Mouse (Mus musculus) ES-Bruce4 (cell line): ENCODE measurements around the gene Rnps1.

Experiments
- CTCF ChIP-seq: IDR thresholded peaks from one replicate; pipeline ENCODE4 v1.8.1; 2011; ENCODE audit warnings: low read depth, low read length
- EP300 ChIP-seq: IDR thresholded peaks from 2 replicates; pipeline ENCODE4 v1.6.1; 2011; ENCODE audit warnings: low read depth, low read length; ENCODE audit not compliant: insufficient read depth
- POLR2A ChIP-seq: IDR thresholded peaks from one replicate; pipeline ENCODE4 v1.8.1; 2011; ENCODE audit warnings: low read length; ENCODE audit not compliant: insufficient read depth

GRCm38 (mm10) chr17:24375094-24375712, 39.2 kb upstream of the Rnps1 start:
- TF ChIP-seq CTCF (no peak), POLR2A (no peak), EP300 (no peak)
